Mouse (Mus musculus) adrenal gland, adult 18-20 months (tissue): ENCODE results near the gene Usp2. TPM values are rescaled to one million over a fixed set of nuclear protein-coding genes. Genes with fewer than 3 reads are reported as not detected.

Experiments
- DNase-seq, 2 experiments: peaks; one replicate each; pipeline ENCODE4 v3.0.0; 2021 to 2022; ENCODE audit warnings: low spot score in 2 of 2
- total RNA-seq, 2 experiments: library from RNA; stranded (reverse); gene quantifications; 1 replicate in 1 of 2; 2 replicates in 1 of 2; pipeline ENCODE4 v1.2.3; 2021

Gene Usp2
- total RNA-seq, 2 experiments from 2014 or later, result 36.4 to 40.9 TPM

DNA sequence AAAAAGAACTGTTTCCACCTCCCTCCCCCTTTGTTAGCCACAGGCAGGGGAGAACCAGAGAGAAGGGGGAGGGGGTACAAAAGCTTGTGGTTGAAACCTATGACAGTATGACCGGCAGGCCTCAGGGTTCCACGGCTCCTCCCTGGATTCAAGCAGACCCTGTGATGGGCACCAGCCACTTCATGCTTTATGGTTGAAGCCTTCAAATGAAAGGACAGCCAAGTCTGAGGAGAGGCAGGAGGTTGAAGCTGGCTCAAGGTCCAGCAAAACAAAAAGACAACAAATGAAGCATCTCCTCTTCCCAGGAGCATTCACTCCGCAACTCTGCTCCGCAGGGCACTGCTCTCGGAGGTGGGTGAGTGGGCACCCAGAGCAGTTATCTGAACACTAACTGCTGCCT is 76.6 kb downstream of the Usp2 start:
- no peak for DNase-seq

DNA sequence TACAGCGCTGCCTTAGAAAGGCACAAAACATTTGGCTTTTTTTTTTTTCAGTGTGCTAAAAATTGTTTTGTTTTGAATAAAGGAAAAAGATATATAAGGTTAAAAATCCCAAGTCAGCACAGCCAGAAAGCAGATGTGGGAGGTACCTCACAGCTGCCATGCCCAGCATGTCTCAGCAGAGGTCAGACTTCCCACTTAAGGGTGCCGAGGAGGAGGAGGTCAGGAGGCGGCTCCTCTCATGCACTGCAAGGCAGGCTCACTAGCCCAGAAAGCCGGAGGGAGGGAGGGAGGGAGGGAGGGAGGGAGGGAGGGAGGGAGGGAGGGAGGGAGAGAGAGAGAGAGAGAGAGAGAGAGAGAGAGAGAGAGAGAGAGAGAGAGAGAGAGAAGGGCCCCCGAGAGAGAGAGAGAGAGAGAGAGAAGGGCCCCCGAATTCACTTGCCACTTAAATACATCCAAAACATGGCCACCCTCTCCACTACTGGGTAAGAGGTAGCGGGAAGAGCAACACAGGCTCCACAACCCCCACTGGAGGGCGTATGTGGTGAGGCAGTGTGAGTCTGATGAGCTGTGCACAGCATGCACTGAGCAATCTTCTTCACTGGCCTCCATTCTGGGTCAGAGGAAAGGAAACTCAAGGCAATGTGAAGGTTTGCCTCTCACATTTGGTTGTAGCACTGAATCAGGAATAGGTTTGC is 77.3 kb downstream of the Usp2 start:
- DNase-seq, result no peak

DNA sequence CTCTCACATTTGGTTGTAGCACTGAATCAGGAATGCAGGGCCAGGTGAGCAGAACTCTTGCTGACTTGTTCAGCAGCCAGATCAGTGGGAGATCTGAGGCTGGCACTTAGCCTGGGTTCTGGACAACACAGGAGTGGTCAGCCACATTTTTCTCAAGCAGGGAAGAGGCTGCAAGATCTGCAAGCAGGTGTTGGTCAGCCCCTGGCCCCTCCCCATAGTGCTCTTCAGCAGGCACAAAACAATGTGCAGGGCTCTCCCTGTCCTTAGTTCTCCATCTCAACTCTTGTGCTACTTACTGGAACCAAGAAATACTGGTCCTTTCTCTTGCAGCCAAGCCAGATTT is 77.9 kb downstream of the Usp2 start:
- no peak for DNase-seq

Other genes starting within 250 kb of the Usp2 start
- gene Thy1, start 23.6 kb upstream of the Usp2 start, total RNA-seq, result 10 to 100 TPM; 41.2 to 44.2 TPM
- not detected for gene Mfrp, start 34.7 kb downstream of the Usp2 start, total RNA-seq
- gene C1qtnf5, start 40.2 kb downstream of the Usp2 start, total RNA-seq, result 10 to 100 TPM; 13.2 to 17.8 TPM
- gene Gm49380, start 46.5 kb downstream of the Usp2 start, total RNA-seq, result under 1 TPM; 0.27 to 0.48 TPM
- 10 to 100 TPM; 19.4 to 24.1 TPM for gene Rnf26, start 46.5 kb downstream of the Usp2 start, total RNA-seq
- 10 to 100 TPM; 24.2 to 90.7 TPM for gene Mcam, start 67.4 kb downstream of the Usp2 start, total RNA-seq
- 10 to 100 TPM; 27.9 to 37.1 TPM for gene Cbl, start 167.0 kb downstream of the Usp2 start, total RNA-seq
- 1 to 10 TPM; 2.8 to 5.3 TPM for gene Ccdc153, start 173.7 kb downstream of the Usp2 start, total RNA-seq
- gene Pdzd3, start 184.4 kb downstream of the Usp2 start, total RNA-seq, result not detected
- 10 to 100 TPM; 14.0 to 17.1 TPM for gene Nlrx1, start 201.6 kb downstream of the Usp2 start, total RNA-seq
- 10 to 100 TPM; 16.1 to 30.7 TPM for gene Abcg4, start 221.6 kb downstream of the Usp2 start, total RNA-seq
- gene Hinfp, start 238.7 kb downstream of the Usp2 start, total RNA-seq, result 10 to 100 TPM; 18.3 to 22.6 TPM